Mouse (Mus musculus): ENCODE results near the gene Cep170. TPM values are rescaled to one million over a fixed set of nuclear protein-coding genes. Genes with fewer than 3 reads are reported as not detected.

The Cep170 gene
- polyA plus RNA-seq, 1 experiment from 2014 or later, result 107 TPM

DNA sequence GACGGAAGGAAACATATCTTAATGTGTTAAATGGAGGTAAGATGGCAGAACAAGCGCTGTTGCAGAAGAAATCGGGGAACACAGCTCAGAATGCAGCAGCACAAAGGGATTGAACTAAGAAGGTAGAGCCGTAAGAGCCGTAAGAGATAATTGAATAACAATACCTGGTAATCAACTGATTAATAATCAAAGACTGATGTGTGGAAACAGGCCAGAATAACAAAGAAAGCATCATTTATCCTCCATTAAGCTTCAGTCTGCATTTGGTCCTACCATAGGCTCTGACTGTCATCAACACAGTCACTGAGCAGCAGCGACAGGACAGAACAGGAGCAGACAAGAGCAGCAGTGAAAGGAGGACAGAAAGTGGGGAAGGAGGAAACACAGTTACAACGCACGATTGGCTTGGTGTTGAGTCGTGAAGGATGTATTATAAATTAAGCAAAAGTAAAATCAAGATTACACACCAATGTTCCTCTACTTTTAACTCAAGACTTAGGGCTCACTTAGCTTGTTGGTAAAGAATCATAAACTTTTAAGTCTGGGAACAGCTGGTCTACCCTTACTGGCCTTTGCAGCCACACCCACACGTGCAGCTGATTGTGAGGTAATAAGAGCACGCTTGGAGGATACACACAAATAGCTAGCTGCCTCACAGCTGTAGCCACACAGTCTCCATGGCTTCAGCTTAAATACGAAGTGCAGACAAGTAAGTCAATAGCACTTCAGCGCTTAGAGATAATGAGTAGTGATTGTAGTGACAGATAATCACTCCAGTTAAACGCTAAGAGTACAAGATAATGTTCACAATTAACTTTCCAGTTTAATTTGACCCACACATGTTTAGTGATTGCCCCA is 59.8 kb downstream of the Cep170 start:
- Histone ChIP-seq H3K36me3 (ENCODE audit: control insufficient read depth, insufficient read depth, low read length) (peaks cover 45% of the 10 kb centered on the region), H3K4me3 (ENCODE audit: low read depth, low read length) (no peak overlapping the region), H3K4me2 (ENCODE audit: low read length) (no peak overlapping the region), H3K27ac (ENCODE audit: low read depth, low read length) (no peak overlapping the region), H3K4me1 (ENCODE audit: control insufficient read depth, insufficient read depth, low read length) (peaks cover 3% of the 10 kb centered on the region; the same call in 1 of the 2 replicates), H3K9me3 (replicated peaks; ENCODE audit: control insufficient read depth, low read length) (no peaks in the 10 kb centered on the region), H3K27me3 (replicated peaks; ENCODE audit: control insufficient read depth, insufficient read depth, low read length) (no peaks in the 10 kb centered on the region), H3K9ac (ENCODE audit: low read length) (no peak overlapping the region)
- 43% methylated on average over 14 of the region's 14 CpGs for WGBS
- DNase-seq (ENCODE audit: low spot score), result peak; percentile 51
- peak; percentile 78 for ATAC-seq

DNA sequence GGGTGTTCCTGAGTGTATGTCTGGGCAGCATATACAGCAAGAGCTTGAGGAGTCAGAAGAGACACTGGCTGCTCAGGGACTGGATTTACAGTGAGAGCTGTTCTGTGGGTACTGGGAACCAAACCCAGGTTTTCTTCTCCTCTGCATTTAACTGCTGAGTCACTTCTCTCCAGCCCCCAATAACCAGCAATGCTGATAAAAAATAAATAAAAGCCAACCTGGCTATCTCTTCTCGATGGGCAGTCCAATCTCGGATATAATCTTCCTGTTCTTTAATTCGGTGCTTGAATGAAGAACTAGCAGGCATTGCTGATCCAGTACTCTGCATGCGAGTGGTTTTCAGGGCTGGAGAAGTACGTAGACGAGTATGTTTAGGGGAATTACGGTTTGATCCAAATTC is 64.2 kb downstream of the Cep170 start:
- Histone ChIP-seq H3K4me3 (ENCODE audit: low read depth, low read length) (no peak overlapping the region), H3K9me3 (replicated peaks; ENCODE audit: control insufficient read depth, low read length) (no peaks in the 10 kb centered on the region), H3K4me1 (ENCODE audit: control insufficient read depth, insufficient read depth, low read length) (peaks cover 3% of the 10 kb centered on the region; the same call in 1 of the 2 replicates), H3K36me3 (ENCODE audit: control insufficient read depth, insufficient read depth, low read length) (peaks cover 25% of the 10 kb centered on the region), H3K9ac (ENCODE audit: low read length) (no peak overlapping the region), H3K27ac (ENCODE audit: low read depth, low read length) (no peak overlapping the region), H3K27me3 (replicated peaks; ENCODE audit: control insufficient read depth, insufficient read depth, low read length) (no peaks in the 10 kb centered on the region), H3K4me2 (ENCODE audit: low read length) (no peak overlapping the region)
- ATAC-seq, result no peak
- WGBS, result 93% methylated on average over 7 of the region's 7 CpGs
- no peak for DNase-seq (ENCODE audit: low spot score)

DNA sequence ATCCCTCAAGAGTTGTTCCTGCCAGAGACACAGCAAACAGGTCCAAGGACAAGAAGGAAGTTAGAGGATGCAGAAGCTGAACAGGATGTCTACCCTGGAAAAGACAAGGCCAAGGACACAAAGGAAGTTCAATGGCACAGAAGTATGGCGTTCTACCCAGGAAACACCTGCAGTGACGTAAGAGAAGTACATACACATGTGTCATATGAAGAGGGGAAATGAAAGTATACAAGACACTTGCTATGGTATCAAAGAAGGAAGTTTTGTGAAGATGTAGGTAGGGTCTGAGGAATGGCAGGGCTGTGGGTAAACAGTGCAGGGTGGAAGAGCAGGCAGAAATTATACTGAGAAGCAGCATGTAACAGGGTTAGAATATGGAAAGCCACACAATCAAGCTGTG is 81.0 kb downstream of the Cep170 start:
- ATAC-seq, result no peak
- Histone ChIP-seq H3K4me3 (ENCODE audit: low read depth, low read length) (no peak overlapping the region), H3K36me3 (ENCODE audit: control insufficient read depth, insufficient read depth, low read length) (peaks cover 68% of the 10 kb centered on the region), H3K4me1 (ENCODE audit: control insufficient read depth, insufficient read depth, low read length) (no peaks in the 10 kb centered on the region), H3K9ac (ENCODE audit: low read length) (no peak overlapping the region), H3K27ac (ENCODE audit: low read depth, low read length) (no peak overlapping the region), H3K4me2 (ENCODE audit: low read length) (no peak overlapping the region), H3K27me3 (replicated peaks; ENCODE audit: control insufficient read depth, insufficient read depth, low read length) (no peaks in the 10 kb centered on the region), H3K9me3 (replicated peaks; ENCODE audit: control insufficient read depth, low read length) (no peaks in the 10 kb centered on the region)
- DNase-seq (ENCODE audit: low spot score), result no peak
- WGBS, result 96% methylated on average over 2 of the region's 2 CpGs

DNA sequence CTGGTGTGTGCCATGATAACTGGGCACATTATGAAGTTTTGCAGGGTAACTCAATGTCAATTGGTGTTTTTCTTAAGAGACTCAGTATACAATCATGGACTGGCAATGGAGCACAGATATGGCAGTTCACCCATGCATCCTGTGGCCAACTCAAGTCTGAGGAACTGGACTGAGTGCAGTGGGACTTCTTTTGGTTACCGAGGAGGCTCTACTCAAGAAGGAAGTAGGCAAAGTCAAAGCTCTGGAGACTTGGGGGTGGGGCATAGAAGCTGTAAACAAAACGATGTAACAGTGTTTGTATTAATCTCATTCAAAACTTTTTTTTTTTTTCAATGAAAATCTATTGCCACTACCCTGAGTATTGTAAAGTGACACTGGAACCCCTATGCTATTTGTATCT is 83.3 kb downstream of the Cep170 start:
- Histone ChIP-seq H3K36me3 (ENCODE audit: control insufficient read depth, insufficient read depth, low read length) (peaks cover 49% of the 10 kb centered on the region), H3K9ac (ENCODE audit: low read length) (no peak overlapping the region), H3K27me3 (replicated peaks; ENCODE audit: control insufficient read depth, insufficient read depth, low read length) (no peaks in the 10 kb centered on the region), H3K9me3 (replicated peaks; ENCODE audit: control insufficient read depth, low read length) (no peaks in the 10 kb centered on the region), H3K4me3 (ENCODE audit: low read depth, low read length) (no peak overlapping the region), H3K4me2 (ENCODE audit: low read length) (no peak overlapping the region), H3K4me1 (ENCODE audit: control insufficient read depth, insufficient read depth, low read length) (no peaks in the 10 kb centered on the region), H3K27ac (ENCODE audit: low read depth, low read length) (no peak overlapping the region)
- ATAC-seq (no peak), DNase-seq (ENCODE audit: low spot score) (no peak)
- 93% methylated on average over 2 of the region's 2 CpGs for WGBS

DNA sequence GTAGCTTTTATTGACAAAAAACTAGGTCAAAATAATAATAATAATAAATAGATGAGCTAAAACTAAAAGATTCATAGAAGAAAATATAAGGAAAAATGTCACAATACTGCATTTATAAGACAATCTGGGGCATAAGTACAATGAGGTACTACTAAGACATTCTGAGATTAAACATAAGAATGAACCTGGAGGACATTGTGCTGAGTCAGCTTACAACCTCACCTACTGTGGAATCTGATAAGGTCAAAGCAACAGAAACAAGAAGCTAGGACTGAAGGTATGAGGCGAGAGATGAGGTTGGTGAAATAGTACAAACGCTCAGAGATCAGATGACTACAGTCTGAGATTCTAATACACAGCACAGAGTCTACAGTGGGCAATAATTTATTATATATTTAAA is 86.5 kb downstream of the Cep170 start:
- 94% methylated on average over 2 of the region's 2 CpGs for WGBS
- Histone ChIP-seq H3K4me1 (ENCODE audit: control insufficient read depth, insufficient read depth, low read length) (no peaks in the 10 kb centered on the region), H3K9me3 (replicated peaks; ENCODE audit: control insufficient read depth, low read length) (no peaks in the 10 kb centered on the region), H3K27me3 (replicated peaks; ENCODE audit: control insufficient read depth, insufficient read depth, low read length) (no peaks in the 10 kb centered on the region), H3K36me3 (ENCODE audit: control insufficient read depth, insufficient read depth, low read length) (peaks cover 29% of the 10 kb centered on the region), H3K4me2 (ENCODE audit: low read length) (no peak overlapping the region), H3K27ac (ENCODE audit: low read depth, low read length) (no peak overlapping the region), H3K4me3 (ENCODE audit: low read depth, low read length) (no peak overlapping the region), H3K9ac (ENCODE audit: low read length) (no peak overlapping the region)
- ATAC-seq (no peak), DNase-seq (ENCODE audit: low spot score) (no peak)

DNA sequence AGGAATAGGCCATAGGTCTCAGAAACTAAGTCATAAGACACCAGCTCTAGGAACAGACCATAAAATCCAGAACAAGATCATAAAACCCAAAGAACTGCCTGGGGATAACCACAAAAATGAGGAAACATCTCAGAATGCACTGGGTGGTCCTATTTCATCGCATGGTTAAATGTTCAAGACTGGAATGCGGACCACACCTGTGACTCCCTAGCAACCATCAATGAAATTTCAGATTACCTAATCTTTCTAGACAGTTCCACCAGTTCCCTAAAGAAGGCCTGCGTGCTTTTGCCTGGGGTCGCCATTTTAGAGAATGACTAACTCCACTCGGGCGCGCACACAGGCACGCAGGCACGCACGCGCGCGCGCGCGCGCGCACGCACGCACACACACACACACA is 89.1 kb downstream of the Cep170 start:
- Histone ChIP-seq H3K27ac (ENCODE audit: low read depth, low read length) (no peak overlapping the region), H3K9ac (ENCODE audit: low read length) (no peak overlapping the region), H3K4me3 (ENCODE audit: low read depth, low read length) (no peak overlapping the region), H3K27me3 (replicated peaks; ENCODE audit: control insufficient read depth, insufficient read depth, low read length) (no peaks in the 10 kb centered on the region), H3K9me3 (replicated peaks; ENCODE audit: control insufficient read depth, low read length) (no peaks in the 10 kb centered on the region), H3K4me1 (ENCODE audit: control insufficient read depth, insufficient read depth, low read length) (no peaks in the 10 kb centered on the region), H3K4me2 (ENCODE audit: low read length) (no peak overlapping the region), H3K36me3 (ENCODE audit: control insufficient read depth, insufficient read depth, low read length) (0 out of 2 replicates have a peak, but pooled peaks cover 7% of the 10 kb centered on the region)
- ATAC-seq (no peak), DNase-seq (ENCODE audit: low spot score) (no peak)
- 90% methylated on average over 14 of the region's 20 CpGs for WGBS

DNA sequence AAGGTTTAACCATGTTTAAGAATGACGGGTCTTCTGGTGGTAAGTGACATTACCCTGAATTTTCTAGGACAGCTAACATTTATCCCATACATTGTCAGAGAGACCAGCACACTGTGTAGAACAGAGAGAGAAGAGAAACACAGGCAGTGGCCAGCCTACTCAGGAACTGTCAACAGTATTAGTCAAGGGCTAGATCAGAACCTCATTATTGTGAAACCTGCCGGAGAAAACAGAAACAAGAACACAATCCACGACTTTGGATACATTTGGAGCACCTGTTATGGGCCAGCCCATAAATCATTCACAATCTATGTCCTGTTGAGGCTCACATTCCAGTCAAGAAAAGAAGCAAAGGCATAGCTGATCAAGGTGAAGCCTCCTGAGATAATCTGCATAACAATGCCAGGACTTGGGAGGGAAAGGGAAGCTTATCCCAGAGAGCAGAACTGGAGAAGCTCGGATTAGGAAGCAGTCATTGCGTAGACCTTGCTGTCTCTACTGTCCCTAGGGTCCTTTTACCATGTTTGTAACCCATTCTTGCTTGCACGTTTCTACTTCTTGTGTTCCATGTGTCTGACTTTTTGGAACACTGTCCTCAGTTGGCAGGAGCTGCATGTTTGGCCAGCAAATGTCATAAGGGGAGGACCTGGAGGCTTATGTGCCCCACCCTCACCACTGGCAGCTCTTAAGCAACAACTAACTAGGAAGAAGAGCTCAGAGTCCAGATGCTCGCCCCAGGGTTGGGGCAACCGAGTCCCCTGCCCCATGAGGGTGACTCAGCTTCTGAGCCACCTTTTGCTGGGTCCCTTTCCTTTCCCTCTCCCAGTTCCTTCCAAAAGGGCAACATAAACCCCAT is 89.8 kb downstream of the Cep170 start:
- ATAC-seq, result no peak
- no peak overlapping the region for H3K27ac ChIP-seq (ENCODE audit: low read depth, low read length)
- no peak overlapping the region for H3K9ac ChIP-seq (ENCODE audit: low read length)
- DNase-seq (ENCODE audit: low spot score), result no peak
- 0 out of 2 replicates have a peak, but pooled peaks cover 7% of the 10 kb centered on the region for H3K36me3 ChIP-seq (ENCODE audit: control insufficient read depth, insufficient read depth, low read length)
- 85% methylated on average over 8 of the region's 8 CpGs for WGBS
- H3K9me3 ChIP-seq (replicated peaks; ENCODE audit: control insufficient read depth, low read length), result no peaks in the 10 kb centered on the region
- H3K4me2 ChIP-seq (ENCODE audit: low read length), result no peak overlapping the region
- H3K4me1 ChIP-seq (ENCODE audit: control insufficient read depth, insufficient read depth, low read length), result no peaks in the 10 kb centered on the region
- no peak overlapping the region for H3K4me3 ChIP-seq (ENCODE audit: low read depth, low read length)
- H3K27me3 ChIP-seq (replicated peaks; ENCODE audit: control insufficient read depth, insufficient read depth, low read length), result no peaks in the 10 kb centered on the region

DNA sequence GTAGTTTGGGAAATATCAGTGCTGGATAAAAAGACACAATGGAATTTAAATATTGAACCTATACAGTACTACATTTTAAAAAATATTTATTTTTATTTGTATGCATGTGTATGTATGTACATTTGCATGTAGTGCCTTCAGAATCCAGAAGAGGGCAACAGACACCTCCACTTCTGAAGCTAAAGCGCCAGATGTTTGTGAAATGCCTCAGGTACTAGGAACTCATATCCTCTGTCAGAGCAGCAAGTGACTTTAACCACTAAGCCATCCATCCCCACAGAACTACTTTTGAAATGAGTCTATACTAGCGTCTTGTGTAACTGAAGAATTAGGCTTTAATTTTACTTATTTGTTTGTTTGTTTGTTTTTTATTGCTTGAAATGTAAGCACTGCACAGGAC is 101.4 kb downstream of the Cep170 start:
- Histone ChIP-seq H3K4me2 (ENCODE audit: low read length) (no peak overlapping the region), H3K27ac (ENCODE audit: low read depth, low read length) (no peak overlapping the region), H3K4me3 (ENCODE audit: low read depth, low read length) (no peak overlapping the region), H3K36me3 (ENCODE audit: control insufficient read depth, insufficient read depth, low read length) (no peaks in the 10 kb centered on the region), H3K4me1 (ENCODE audit: control insufficient read depth, insufficient read depth, low read length) (no peaks in the 10 kb centered on the region), H3K27me3 (replicated peaks; ENCODE audit: control insufficient read depth, insufficient read depth, low read length) (no peaks in the 10 kb centered on the region), H3K9me3 (replicated peaks; ENCODE audit: control insufficient read depth, low read length) (no peaks in the 10 kb centered on the region), H3K9ac (ENCODE audit: low read length) (no peak overlapping the region)
- ATAC-seq (peak; percentile 46; the same call in 1 of the 2 replicates), DNase-seq (ENCODE audit: low spot score) (peak; percentile 69)
- WGBS, result 44% methylated on average over 2 of the region's 2 CpGs

DNA sequence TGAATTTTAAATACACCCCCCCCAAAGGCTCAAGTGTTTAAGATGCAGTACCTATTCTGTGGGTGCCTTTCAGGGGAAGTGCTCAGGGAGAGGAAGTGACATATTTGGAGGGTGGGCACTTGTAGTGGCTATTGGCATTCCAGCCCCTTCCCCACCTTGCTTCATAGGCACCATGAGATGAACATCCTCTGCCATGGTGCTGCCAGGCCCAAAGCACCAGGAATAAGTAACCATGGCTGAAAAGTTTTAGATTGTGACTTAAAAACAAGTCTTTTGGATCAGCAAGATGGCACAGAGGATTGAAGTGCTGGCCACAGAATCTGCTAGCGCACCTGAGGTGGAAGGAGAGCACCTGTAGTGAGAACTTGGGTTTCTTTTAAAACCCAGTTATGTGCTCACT is 113.6 kb downstream of the Cep170 start:
- ATAC-seq, result no peak
- no peak for DNase-seq (ENCODE audit: low spot score)
- Histone ChIP-seq H3K4me2 (ENCODE audit: low read length) (no peak overlapping the region), H3K9ac (ENCODE audit: low read length) (no peak overlapping the region), H3K27me3 (replicated peaks; ENCODE audit: control insufficient read depth, insufficient read depth, low read length) (no peaks in the 10 kb centered on the region), H3K36me3 (ENCODE audit: control insufficient read depth, insufficient read depth, low read length) (no peaks in the 10 kb centered on the region), H3K4me1 (ENCODE audit: control insufficient read depth, insufficient read depth, low read length) (no peaks in the 10 kb centered on the region), H3K9me3 (replicated peaks; ENCODE audit: control insufficient read depth, low read length) (no peaks in the 10 kb centered on the region), H3K27ac (ENCODE audit: low read depth, low read length) (no peak overlapping the region), H3K4me3 (ENCODE audit: low read depth, low read length) (no peak overlapping the region)
- 94% methylated on average over 1 of the region's 1 CpGs for WGBS
